ENCODE assay signal across 11 mouse cellular contexts in the genomic region with DNA sequence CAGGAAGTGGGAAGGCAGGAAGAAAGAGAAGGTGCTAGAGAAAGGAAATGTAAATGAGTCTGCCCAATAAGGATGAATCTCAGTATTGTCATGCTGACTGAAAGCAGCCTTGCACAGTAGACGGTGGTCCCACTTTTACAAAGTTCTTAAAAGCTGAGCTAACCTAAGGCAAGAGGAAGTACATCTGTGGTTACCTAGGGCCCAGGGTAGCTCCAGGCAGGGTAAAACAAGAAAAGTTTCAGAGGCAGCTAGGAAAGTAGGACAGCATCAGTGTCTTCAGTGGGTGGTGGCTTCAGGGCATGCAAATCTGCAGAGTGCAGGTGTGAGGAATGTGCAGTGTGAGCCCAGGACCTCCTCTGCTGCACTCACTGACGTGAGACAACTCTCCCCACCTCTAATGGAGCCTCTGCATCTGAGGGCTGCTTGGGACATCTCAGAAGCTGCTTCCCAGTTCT. TPM values are rescaled to one million over a fixed set of nuclear protein-coding genes. Genes with fewer than 3 reads are reported as not detected.
DNase-seq lines count a peak whose midpoint lies in the region; ATAC-seq and TF ChIP-seq lines count a peak whose summit lies in the region.
"Had no signal": no experiment of that assay in that cellular context is flagged by ENCODE, and none has a peak within 500 bp of the region (broad histone marks: within the 10 kb centered on the region; RNA-seq: fewer than 3 reads in every experiment).

No protein-coding gene starts in this region.

- 21% methylated on average over 2 of the region's 2 CpGs for WGBS in heart, embryonic 14.5 days
- 8% methylated on average over 2 of the region's 2 CpGs for WGBS in liver, embryonic 12.5 days (ENCODE audit: insufficient replicate concordance)
- 47% methylated on average over 2 of the region's 2 CpGs for WGBS in cerebellum, adult 2 months

- peaks cover 10 to 12% of the 10 kb centered on the region in 2 experiments; a peak in 3 of 4 replicates for H3K4me1 ChIP-seq in heart, embryonic 14.5 days (ENCODE audit: control insufficient read depth in 2 of 2, insufficient read depth in 2 of 2, low read length in 2 of 2)
- H3K4me1 ChIP-seq in liver, embryonic 12.5 days: peaks cover 57% of the 10 kb centered on the region
- H3K4me1 ChIP-seq in cerebellum, adult 2 months (ENCODE audit: control insufficient read depth, insufficient read depth, low read length): no peaks in the 10 kb centered on the region
- H3K4me1 ChIP-seq: hindbrain, embryonic 15.5 days had no signal

- peak; percentile 26; the same call in 1 of the 2 replicates for ATAC-seq in heart, embryonic 14.5 days (ENCODE audit: insufficient number of reproducible peaks, insufficient read depth, low FRiP score, low read depth)
- peak; percentile 66 for ATAC-seq in liver, embryonic 12.5 days

- no peak overlapping the region for H3K27ac ChIP-seq in heart, embryonic 14.5 days (replicated peaks in 1 of 2; ENCODE audit: control insufficient read depth in 1 of 2, insufficient read depth in 1 of 2, low read depth in 2 of 2, low read length in 2 of 2)
- H3K27ac ChIP-seq in liver, embryonic 12.5 days: peak overlapping the region; percentile 89
- H3K27ac ChIP-seq in cerebellum, adult 2 months (ENCODE audit: insufficient read depth, low read length): no peak overlapping the region
- H3K27ac ChIP-seq: gastrocnemius, adult 2 months; hindbrain, embryonic 15.5 days had no signal

- no peak for DNase-seq in heart, postnatal 14 days
- peak; percentile 7 for DNase-seq in MEL-GATA-1-ER (ENCODE audit: extremely low read depth, low read depth)
- DNase-seq in splenic B cell, adult 2 months (ENCODE audit: low read depth, low spot score): peak; percentile 41
- DNase-seq in frontal cortex, adult 2 months (ENCODE audit: extremely low spot score in 1 of 2, low spot score in 1 of 2): no peak
- no peak for DNase-seq in cerebellum, adult 2 months
- no peak for DNase-seq in left cerebral cortex, adult 18-20 months (ENCODE audit: low spot score in 2 of 2)
- DNase-seq: gastrocnemius, adult 2 months; lung, postnatal 36 days had no signal

- H3K36me3 ChIP-seq in heart, embryonic 14.5 days (ENCODE audit: control insufficient read depth, insufficient read depth, low read length): no peaks in the 10 kb centered on the region
- no peaks in the 10 kb centered on the region for H3K36me3 ChIP-seq in liver, embryonic 12.5 days
- no peaks in the 10 kb centered on the region for H3K36me3 ChIP-seq in splenic B cell, adult 2 months (ENCODE audit: control insufficient read depth, insufficient read depth, low read length, poor library complexity, severe bottlenecking)
- H3K36me3 ChIP-seq: hindbrain, embryonic 15.5 days had no signal

- H3K9ac ChIP-seq in heart, embryonic 14.5 days (ENCODE audit: low read length): no peak overlapping the region
- peak overlapping the region; percentile 9; the same call in 1 of the 2 replicates for H3K9ac ChIP-seq in liver, embryonic 12.5 days
- H3K9ac ChIP-seq: hindbrain, embryonic 15.5 days had no signal

- H3K9me3 ChIP-seq in heart, embryonic 14.5 days (ENCODE audit: control insufficient read depth, low read length): no peaks in the 10 kb centered on the region
- H3K9me3 ChIP-seq in liver, embryonic 12.5 days (replicated peaks): no peaks in the 10 kb centered on the region
- H3K9me3 ChIP-seq: hindbrain, embryonic 15.5 days had no signal

- H3K4me3 ChIP-seq in heart, embryonic 14.5 days (ENCODE audit: control insufficient read depth in 1 of 2, insufficient read depth in 1 of 2, low read depth in 1 of 2, low read length in 2 of 2): no peak overlapping the region
- peak overlapping the region; percentile 14; the same call in 1 of the 2 replicates for H3K4me3 ChIP-seq in liver, embryonic 12.5 days
- H3K4me3 ChIP-seq in cerebellum, adult 2 months (replicated peaks; ENCODE audit: insufficient read depth, low read depth, low read length): no peak overlapping the region
- H3K4me3 ChIP-seq: gastrocnemius, adult 2 months; hindbrain, embryonic 15.5 days had no signal

- no peak overlapping the region for H3K4me2 ChIP-seq in heart, embryonic 14.5 days (ENCODE audit: low read length)
- peak overlapping the region; percentile 62 for H3K4me2 ChIP-seq in liver, embryonic 12.5 days
- H3K4me2 ChIP-seq: hindbrain, embryonic 15.5 days had no signal

- no peak for TF ChIP-seq POLR2A in cerebellum, adult 2 months (IDR thresholded peaks at IDR 0.05; ENCODE audit: borderline replicate concordance, insufficient read depth, low read length)

- TF ChIP-seq CTCF in cerebellum, adult 2 months (IDR thresholded peaks at IDR 0.05; ENCODE audit: borderline replicate concordance, insufficient read depth, low read depth, low read length): no peak

- intact Hi-C loops in heart, postnatal 14 days (cut with DNase I): no loop called here

- H3K27me3 ChIP-seq in heart, embryonic 14.5 days (ENCODE audit: control insufficient read depth, insufficient read depth, low read length): no peaks in the 10 kb centered on the region
- H3K27me3 ChIP-seq in liver, embryonic 12.5 days (replicated peaks): peaks cover 47% of the 10 kb centered on the region
- H3K27me3 ChIP-seq in splenic B cell, adult 2 months (ENCODE audit: control insufficient read depth, insufficient read depth, low read length, poor library complexity, severe bottlenecking): no peaks in the 10 kb centered on the region
- no peaks in the 10 kb centered on the region for H3K27me3 ChIP-seq in cerebellum, adult 2 months (ENCODE audit: control insufficient read depth, insufficient read depth, low read length)
- H3K27me3 ChIP-seq: hindbrain, embryonic 15.5 days had no signal

RNA-seq across cellular contexts. Expression of a gene that starts 38.9 kb away (rescaled TPM):
- 122 and 127 TPM in 2 replicates for polyA plus RNA-seq in heart, embryonic 14.5 days (2014; fragmentation: Nextera tagmentation; extraction: Ambion mirVana)
- total RNA-seq in heart, postnatal 14 days (2021): 10 to 100 TPM; 50.6 to 59.0 TPM
- 587 and 597 TPM in 2 replicates for polyA plus RNA-seq in liver, embryonic 12.5 days (2016; fragmentation: Nextera tagmentation; extraction: Ambion mirVana)
- polyA plus RNA-seq in frontal cortex, adult 2 months (2012; rRNA removed): 87.5 and 94.0 TPM in 2 replicates
- polyA plus RNA-seq in cerebellum, adult 2 months (2012; rRNA removed): 108 and 115 TPM in 2 replicates
- 10 to 100 TPM; 65.8 to 77.7 TPM for total RNA-seq in left cerebral cortex, adult 18-20 months (2021)

Comparison
In these comparisons a context has a peak if more than half of its experiments do, and no peak if none do; other contexts are left out.
1. DNase-seq: peak in MEL-GATA-1-ER (single experiment) and splenic B cell, adult 2 months (single experiment); none in heart, postnatal 14 days (0 of 2), frontal cortex, adult 2 months (0 of 2), cerebellum, adult 2 months (0 of 2) and left cerebral cortex, adult 18-20 months (0 of 2).